ENCODE assay signal across 9 mouse cellular contexts in the genomic region with DNA sequence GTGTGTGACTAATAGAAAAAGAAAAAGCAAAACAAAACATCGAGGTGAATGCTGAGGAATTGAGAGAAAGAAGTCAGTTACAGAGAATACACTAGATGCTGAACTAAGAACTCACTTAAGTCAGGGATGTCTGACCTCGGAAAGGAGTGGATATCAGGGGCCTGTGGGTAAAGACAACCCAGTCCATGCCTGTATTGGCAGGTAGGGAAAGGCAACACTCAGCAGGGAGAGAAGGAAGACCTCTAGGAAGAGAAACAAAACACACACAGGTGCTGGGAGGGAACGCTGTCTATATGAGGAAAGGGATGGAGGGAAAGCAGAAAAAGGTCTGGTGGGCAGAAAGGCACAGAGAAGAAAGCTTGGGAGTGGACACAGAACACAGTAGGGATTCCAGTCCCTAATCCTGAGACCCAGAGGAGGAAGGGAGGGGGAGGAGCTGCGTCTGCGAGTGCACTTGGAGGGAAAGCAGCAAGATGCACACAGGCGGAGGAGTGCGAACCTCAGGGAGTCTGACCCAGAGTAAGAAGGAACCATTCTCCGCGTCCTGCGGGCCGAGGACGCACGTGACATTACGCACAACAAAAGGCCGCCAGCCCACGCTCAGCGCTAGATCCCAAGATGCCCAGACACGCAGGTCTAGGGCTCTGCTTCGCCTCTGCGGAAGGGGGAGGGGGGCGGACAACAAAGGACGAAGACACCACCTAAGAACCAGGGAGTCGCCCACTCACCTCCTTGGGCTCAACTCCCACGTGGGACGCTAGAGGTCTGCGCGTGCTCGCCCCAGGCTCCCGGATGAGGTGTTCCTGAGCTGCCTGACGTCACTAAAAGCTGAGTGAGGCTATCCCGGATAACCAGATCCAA. TPM values are rescaled to one million over a fixed set of nuclear protein-coding genes. Genes with fewer than 3 reads are reported as not detected.
DNase-seq lines count a peak whose midpoint lies in the region; ATAC-seq and TF ChIP-seq lines count a peak whose summit lies in the region.
"Had no signal": no experiment of that assay in that cellular context is flagged by ENCODE, and none has a peak within 500 bp of the region (broad histone marks: within the 10 kb centered on the region; RNA-seq: fewer than 3 reads in every experiment).

Gene Zscan18 (minus strand): TSS at position 770 of the 861 bp plus-strand sequence.

- no peak for TF ChIP-seq POLR2A in bone marrow macrophage, adult 2 months (IDR thresholded peaks at IDR 0.05; ENCODE audit: borderline replicate concordance, low read depth, low read length)
- TF ChIP-seq POLR2A in small intestine, adult 2 months (IDR thresholded peaks at IDR 0.05; ENCODE audit: low read depth, low read length), result no peak

- peaks cover 23% of the 10 kb centered on the region for H3K36me3 ChIP-seq in embryonic facial prominence, embryonic 13.5 days
- peaks cover 26% of the 10 kb centered on the region for H3K36me3 ChIP-seq in heart, embryonic 10.5 days
- H3K36me3 ChIP-seq in limb, embryonic 12.5 days, result peaks cover 19% of the 10 kb centered on the region
- H3K36me3 ChIP-seq in midbrain, embryonic 12.5 days, result peaks cover 20% of the 10 kb centered on the region
- H3K36me3 ChIP-seq in small intestine, adult 2 months (ENCODE audit: control insufficient read depth, insufficient read depth, low read length), result 0 out of 2 replicates have a peak, but pooled peaks cover 4% of the 10 kb centered on the region

- peak; percentile 87 for ATAC-seq in embryonic facial prominence, embryonic 13.5 days (ENCODE audit: insufficient number of reproducible peaks, insufficient read depth, low FRiP score, low TSS enrichment, low read depth)
- peak; percentile 94 for ATAC-seq in limb, embryonic 12.5 days (ENCODE audit: insufficient number of reproducible peaks, insufficient read depth, low FRiP score, low TSS enrichment, low read depth)
- ATAC-seq in midbrain, embryonic 12.5 days (ENCODE audit: low FRiP score, low read depth), result peak; percentile 96

- H3K27ac ChIP-seq in bone marrow macrophage, adult 2 months (ENCODE audit: insufficient read depth, low read depth, low read length), result no peak within 1 kb of the TSS
- H3K27ac ChIP-seq in embryonic facial prominence, embryonic 13.5 days, result peak within 1 kb of the TSS; percentile 64
- peak within 1 kb of the TSS; percentile 93 for H3K27ac ChIP-seq in heart, embryonic 10.5 days
- peak within 1 kb of the TSS; percentile 66 for H3K27ac ChIP-seq in limb, embryonic 12.5 days
- H3K27ac ChIP-seq in midbrain, embryonic 12.5 days (replicated peaks), result peak within 1 kb of the TSS; percentile 80
- H3K27ac ChIP-seq in small intestine, adult 2 months (ENCODE audit: insufficient read depth, low read depth, low read length), result no peak within 1 kb of the TSS

- no peaks in the 10 kb centered on the region for H3K4me1 ChIP-seq in bone marrow macrophage, adult 2 months (ENCODE audit: control insufficient read depth, insufficient read depth, low read length)
- peaks cover 11% of the 10 kb centered on the region; the same call in 1 of the 2 replicates for H3K4me1 ChIP-seq in embryonic facial prominence, embryonic 13.5 days
- H3K4me1 ChIP-seq in heart, embryonic 10.5 days, result peaks cover 10% of the 10 kb centered on the region; the same call in 1 of the 2 replicates
- H3K4me1 ChIP-seq in limb, embryonic 12.5 days (replicated peaks), result no peaks in the 10 kb centered on the region
- peaks cover 10% of the 10 kb centered on the region for H3K4me1 ChIP-seq in midbrain, embryonic 12.5 days
- H3K4me1 ChIP-seq in small intestine, adult 2 months (ENCODE audit: control insufficient read depth, insufficient read depth, insufficient read length, low read length), result peaks cover 6% of the 10 kb centered on the region; the same call in 1 of the 2 replicates

- no peak for TF ChIP-seq CTCF in bone marrow macrophage, adult 2 months (IDR thresholded peaks at IDR 0.05; ENCODE audit: low read depth, low read length)
- TF ChIP-seq CTCF in small intestine, adult 2 months (IDR thresholded peaks at IDR 0.05; ENCODE audit: extremely low read depth, insufficient read length, insufficient replicate concordance, low read depth, low read length), result no peak

- peak within 1 kb of the TSS; percentile 75 for H3K4me3 ChIP-seq in bone marrow macrophage, adult 2 months (ENCODE audit: insufficient read depth, low read length)
- H3K4me3 ChIP-seq in embryonic facial prominence, embryonic 13.5 days, result peak within 1 kb of the TSS; percentile 54
- peak within 1 kb of the TSS; percentile 66 for H3K4me3 ChIP-seq in heart, embryonic 10.5 days
- peak within 1 kb of the TSS; percentile 43 for H3K4me3 ChIP-seq in limb, embryonic 12.5 days (replicated peaks)
- H3K4me3 ChIP-seq in midbrain, embryonic 12.5 days, result peak within 1 kb of the TSS; percentile 47
- peak within 1 kb of the TSS; percentile 66 for H3K4me3 ChIP-seq in small intestine, adult 2 months (ENCODE audit: low read depth, low read length)
- H3K4me3 ChIP-seq: myocyte had no signal

- peak within 1 kb of the TSS; percentile 87 for H3K4me2 ChIP-seq in embryonic facial prominence, embryonic 13.5 days
- peak within 1 kb of the TSS; percentile 78 for H3K4me2 ChIP-seq in limb, embryonic 12.5 days
- peak within 1 kb of the TSS; percentile 63 for H3K4me2 ChIP-seq in midbrain, embryonic 12.5 days (replicated peaks)

- DNase-seq in heart, embryonic 10.5 days (ENCODE audit: low spot score), result peak; percentile 94
- DNase-seq in kidney, adult 9 months, result peak; percentile 50
- no peak for DNase-seq in adipocyte (ENCODE audit: low spot score)

- WGBS in embryonic facial prominence, embryonic 13.5 days, result 5% methylated on average over 31 of the region's 31 CpGs
- 7% methylated on average over 31 of the region's 31 CpGs for WGBS in heart, embryonic 10.5 days
- WGBS in limb, embryonic 12.5 days, result 6% methylated on average over 31 of the region's 31 CpGs
- 6% methylated on average over 31 of the region's 31 CpGs for WGBS in midbrain, embryonic 12.5 days
- 5% methylated on average over 31 of the region's 31 CpGs for WGBS in small intestine, adult 2 months

- H3K9me3 ChIP-seq in embryonic facial prominence, embryonic 13.5 days, result no peaks in the 10 kb centered on the region
- no peaks in the 10 kb centered on the region; the same call in 1 of the 2 replicates for H3K9me3 ChIP-seq in heart, embryonic 10.5 days
- H3K9me3 ChIP-seq in limb, embryonic 12.5 days, result peaks cover 9% of the 10 kb centered on the region; the same call in 1 of the 2 replicates
- H3K9me3 ChIP-seq in midbrain, embryonic 12.5 days, result 0 out of 2 replicates have a peak, but pooled peaks cover 6% of the 10 kb centered on the region

- H3K27me3 ChIP-seq in embryonic facial prominence, embryonic 13.5 days, result no peaks in the 10 kb centered on the region
- no peaks in the 10 kb centered on the region for H3K27me3 ChIP-seq in heart, embryonic 10.5 days (ENCODE audit: insufficient read depth, poor library complexity, severe bottlenecking)
- no peaks in the 10 kb centered on the region for H3K27me3 ChIP-seq in limb, embryonic 12.5 days
- H3K27me3 ChIP-seq in midbrain, embryonic 12.5 days, result no peaks in the 10 kb centered on the region
- no peaks in the 10 kb centered on the region for H3K27me3 ChIP-seq in small intestine, adult 2 months (ENCODE audit: control insufficient read depth, insufficient read depth, low read length)

- peak within 1 kb of the TSS; percentile 78 for H3K9ac ChIP-seq in embryonic facial prominence, embryonic 13.5 days
- peak within 1 kb of the TSS; percentile 73 for H3K9ac ChIP-seq in limb, embryonic 12.5 days (replicated peaks)
- H3K9ac ChIP-seq in midbrain, embryonic 12.5 days (replicated peaks), result peak within 1 kb of the TSS; percentile 69

RNA-seq across cellular contexts. Expression of gene Zscan18, which starts in this region (rescaled TPM):
- 0.32 and 0.44 TPM in 2 replicates for polyA plus RNA-seq in bone marrow macrophage, adult 2 months (2012; ENCODE audit: insufficient read depth, insufficient read length, missing spikeins)
- 11.2 and 11.8 TPM in 2 replicates for polyA plus RNA-seq in embryonic facial prominence, embryonic 13.5 days (2015; fragmentation: Nextera tagmentation; extraction: Ambion mirVana)
- 10.7 and 10.8 TPM in 2 replicates for polyA plus RNA-seq in heart, embryonic 10.5 days (2016; fragmentation: Nextera tagmentation; extraction: Ambion mirVana)
- 17.4 and 17.8 TPM in 2 replicates for polyA plus RNA-seq in limb, embryonic 12.5 days (2016; fragmentation: Nextera tagmentation; extraction: Ambion mirVana)
- 17.5 and 17.6 TPM in 2 replicates for polyA plus RNA-seq in midbrain, embryonic 12.5 days (2016; fragmentation: Nextera tagmentation; extraction: Ambion mirVana)
- polyA plus RNA-seq in small intestine, adult 2 months (2012; rRNA removed), result 0.15 and 0.24 TPM in 2 replicates

Comparison
In these comparisons a context has a peak if more than half of its experiments do, and no peak if none do; other contexts are left out.
1. H3K27ac ChIP-seq: peak in embryonic facial prominence, embryonic 13.5 days (single experiment), heart, embryonic 10.5 days (single experiment), limb, embryonic 12.5 days (single experiment) and midbrain, embryonic 12.5 days (single experiment); none in bone marrow macrophage, adult 2 months (single experiment) and small intestine, adult 2 months (single experiment).
2. Peak in every context shown above with its lines, with median percentiles within 50 percentile points of each other: H3K4me3 ChIP-seq, ATAC-seq, H3K4me2 ChIP-seq and H3K9ac ChIP-seq.